Comparison of ENCODE assay signal across 10 mouse cellular contexts in genomic region chrX:7795016-7795415, GRCm38 (mm10). TPM values are rescaled to one million over a fixed set of nuclear protein-coding genes. Genes with fewer than 3 reads are reported as not detected.
DNase-seq lines count a peak whose midpoint lies in the region; ATAC-seq and TF ChIP-seq lines count a peak whose summit lies in the region.
"Had no signal": no experiment of that assay in that cellular context is flagged by ENCODE, and none has a peak within 500 bp of the region (broad histone marks: within the 10 kb centered on the region; RNA-seq: fewer than 3 reads in every experiment).

No protein-coding gene starts in this region.

- 0 out of 2 replicates have a peak, but pooled peaks cover 10% of the 10 kb centered on the region for H3K36me3 ChIP-seq in kidney, embryonic 16.5 days (ENCODE audit: insufficient read depth, low read length)
- H3K36me3 ChIP-seq in stomach, postnatal 0 days (ENCODE audit: control insufficient read depth, insufficient read depth, low read length), result no peaks in the 10 kb centered on the region
- peaks cover 16% of the 10 kb centered on the region; the same call in 1 of the 2 replicates for H3K36me3 ChIP-seq in midbrain, embryonic 14.5 days (ENCODE audit: control insufficient read depth, insufficient read depth, low read length)

- peak; percentile 69 for DNase-seq in kidney, postnatal 10 days
- peak; percentile 34 to 55 for DNase-seq in adrenal gland, postnatal 36 days
- DNase-seq in induced T-regulatory cell, adult 2 months (ENCODE audit: low read depth), result peak; percentile 40
- DNase-seq in stomach, postnatal 0 days (ENCODE audit: low spot score), result peak; percentile 40
- DNase-seq in left cerebral cortex, postnatal 25 days (ENCODE audit: low spot score in 2 of 2), result no peak
- no peak for DNase-seq in left cerebral cortex, adult 8-10 months (ENCODE audit: low spot score in 2 of 2)
- DNase-seq in midbrain, embryonic 14.5 days, result no peak
- DNase-seq: right cerebral cortex, postnatal 4 days had no signal

- H3K27ac ChIP-seq in kidney, embryonic 16.5 days (ENCODE audit: low read length), result no peak overlapping the region
- no peak overlapping the region for H3K27ac ChIP-seq in stomach, postnatal 0 days (replicated peaks)
- H3K27ac ChIP-seq in midbrain, embryonic 14.5 days (replicated peaks; ENCODE audit: low read depth, low read length), result no peak overlapping the region
- H3K27ac ChIP-seq: liver, embryonic 14.5 days had no signal

- no peak overlapping the region for H3K4me3 ChIP-seq in kidney, embryonic 16.5 days (ENCODE audit: low read length)
- no peak overlapping the region for H3K4me3 ChIP-seq in stomach, postnatal 0 days (ENCODE audit: low read depth, low read length)
- no peak overlapping the region for H3K4me3 ChIP-seq in midbrain, embryonic 14.5 days (replicated peaks; ENCODE audit: low read depth, low read length)

- intact Hi-C loops in left cerebral cortex, postnatal 25 days (cut with DNase I), result no loop called here

- H3K4me1 ChIP-seq in kidney, embryonic 16.5 days (ENCODE audit: insufficient read depth, low read length), result no peaks in the 10 kb centered on the region
- no peaks in the 10 kb centered on the region for H3K4me1 ChIP-seq in stomach, postnatal 0 days (replicated peaks; ENCODE audit: control insufficient read depth, insufficient read depth)
- peaks cover 7% of the 10 kb centered on the region; the same call in 1 of the 2 replicates for H3K4me1 ChIP-seq in midbrain, embryonic 14.5 days (ENCODE audit: control insufficient read depth, insufficient read depth, low read length)

- no peaks in the 10 kb centered on the region for H3K9me3 ChIP-seq in kidney, embryonic 16.5 days (ENCODE audit: low read length)
- H3K9me3 ChIP-seq in stomach, postnatal 0 days (ENCODE audit: control insufficient read depth, low read length), result no peaks in the 10 kb centered on the region
- H3K9me3 ChIP-seq in midbrain, embryonic 14.5 days (ENCODE audit: control insufficient read depth, low read length), result no peaks in the 10 kb centered on the region

- no peak overlapping the region for H3K4me2 ChIP-seq in kidney, embryonic 16.5 days (replicated peaks; ENCODE audit: low read depth, low read length)
- no peak overlapping the region for H3K4me2 ChIP-seq in stomach, postnatal 0 days (replicated peaks; ENCODE audit: low read depth)
- no peak overlapping the region for H3K4me2 ChIP-seq in midbrain, embryonic 14.5 days (ENCODE audit: low read length)

- H3K27me3 ChIP-seq in kidney, embryonic 16.5 days (ENCODE audit: insufficient read depth, low read length), result no peaks in the 10 kb centered on the region
- no peaks in the 10 kb centered on the region for H3K27me3 ChIP-seq in stomach, postnatal 0 days (ENCODE audit: control insufficient read depth, insufficient read depth, low read length)
- no peaks in the 10 kb centered on the region for H3K27me3 ChIP-seq in midbrain, embryonic 14.5 days (ENCODE audit: control insufficient read depth, insufficient read depth, low read length)

- TF ChIP-seq CTCF in stomach, postnatal 0 days (IDR thresholded peaks at IDR 0.05; ENCODE audit: low read depth), result no peak

- no peak overlapping the region for H3K9ac ChIP-seq in kidney, embryonic 16.5 days (replicated peaks; ENCODE audit: low read length)
- H3K9ac ChIP-seq in stomach, postnatal 0 days (ENCODE audit: low read length), result no peak overlapping the region
- no peak overlapping the region for H3K9ac ChIP-seq in midbrain, embryonic 14.5 days (replicated peaks; ENCODE audit: low read length)
- H3K9ac ChIP-seq: liver, embryonic 14.5 days had no signal

- WGBS in kidney, embryonic 16.5 days, result 27% methylated on average over 7 of the region's 7 CpGs
- 25% methylated on average over 7 of the region's 7 CpGs for WGBS in stomach, postnatal 0 days
- WGBS in midbrain, embryonic 14.5 days, result 40% methylated on average over 7 of the region's 7 CpGs

- no peak for TF ChIP-seq EP300 in stomach, postnatal 0 days (optimal IDR thresholded peaks at IDR 0.05)

- ATAC-seq in kidney, embryonic 16.5 days (ENCODE audit: low FRiP score, low TSS enrichment), result no peak
- no peak for ATAC-seq in stomach, postnatal 0 days (ENCODE audit: low FRiP score, low TSS enrichment)
- no peak for ATAC-seq in midbrain, embryonic 14.5 days (ENCODE audit: low FRiP score, low TSS enrichment)

RNA-seq across cellular contexts. Expression of gene Gripap1, which starts 5.5 kb away (rescaled TPM):
- 47.5 and 57.0 TPM in 2 replicates for polyA plus RNA-seq in kidney, embryonic 16.5 days (2015; fragmentation: Nextera tagmentation; extraction: Ambion mirVana)
- total RNA-seq in adrenal gland, postnatal 36 days (2021), result 10 to 100 TPM; 41.0 to 50.8 TPM
- polyA plus RNA-seq in stomach, postnatal 0 days (2015; fragmentation: Nextera tagmentation; extraction: Ambion mirVana), result 20.0 and 20.9 TPM in 2 replicates
- 100 to 1,000 TPM in 1 of 2 experiments, 10 to 100 TPM in 1; 99.6 to 105 TPM for total RNA-seq in left cerebral cortex, postnatal 25 days (2021)
- 100 to 1,000 TPM; 106 to 111 (median 107) TPM for total RNA-seq in left cerebral cortex, adult 8-10 months (2022)
- polyA plus RNA-seq in midbrain, embryonic 14.5 days (2014; fragmentation: Nextera tagmentation; extraction: Ambion mirVana), result 56.0 and 56.6 TPM in 2 replicates

RNA-seq across cellular contexts. Expression of gene Kcnd1, which starts 27.1 kb away (rescaled TPM):
- 1.7 and 1.9 TPM in 2 replicates for polyA plus RNA-seq in kidney, embryonic 16.5 days (2015; fragmentation: Nextera tagmentation; extraction: Ambion mirVana)
- total RNA-seq in adrenal gland, postnatal 36 days (2021), result under 1 TPM; 0.49 to 0.89 TPM
- 0.42 and 0.92 TPM in 2 replicates for polyA plus RNA-seq in stomach, postnatal 0 days (2015; fragmentation: Nextera tagmentation; extraction: Ambion mirVana)
- total RNA-seq in left cerebral cortex, postnatal 25 days (2021), result 1 to 10 TPM; 7.0 to 8.9 TPM
- total RNA-seq in left cerebral cortex, adult 8-10 months (2022), result 10 to 100 TPM in 3 of 4 experiments, 1 to 10 TPM in 1; 7.6 to 10.9 (median 10.4) TPM
- polyA plus RNA-seq in midbrain, embryonic 14.5 days (2014; fragmentation: Nextera tagmentation; extraction: Ambion mirVana), result 1.7 and 2.3 TPM in 2 replicates

RNA-seq across cellular contexts. Expression of gene Tfe3, which starts 32.7 kb away (rescaled TPM):
- polyA plus RNA-seq in kidney, embryonic 16.5 days (2015; fragmentation: Nextera tagmentation; extraction: Ambion mirVana), result 30.9 and 31.4 TPM in 2 replicates
- 10 to 100 TPM; 44.5 to 48.7 TPM for total RNA-seq in adrenal gland, postnatal 36 days (2021)
- polyA plus RNA-seq in stomach, postnatal 0 days (2015; fragmentation: Nextera tagmentation; extraction: Ambion mirVana), result 17.3 and 18.2 TPM in 2 replicates
- 10 to 100 TPM; 29.9 to 36.0 TPM for total RNA-seq in left cerebral cortex, postnatal 25 days (2021)
- total RNA-seq in left cerebral cortex, adult 8-10 months (2022), result 10 to 100 TPM; 34.5 to 36.0 (median 35.1) TPM
- 21.7 and 21.8 TPM in 2 replicates for polyA plus RNA-seq in midbrain, embryonic 14.5 days (2014; fragmentation: Nextera tagmentation; extraction: Ambion mirVana)

RNA-seq across cellular contexts. Expression of gene Ccdc120, which starts 44.3 kb away (rescaled TPM):
- 17.4 and 19.6 TPM in 2 replicates for polyA plus RNA-seq in kidney, embryonic 16.5 days (2015; fragmentation: Nextera tagmentation; extraction: Ambion mirVana)
- 1 to 10 TPM; 2.2 to 4.0 TPM for total RNA-seq in adrenal gland, postnatal 36 days (2021)
- polyA plus RNA-seq in stomach, postnatal 0 days (2015; fragmentation: Nextera tagmentation; extraction: Ambion mirVana), result 21.5 and 23.0 TPM in 2 replicates
- 10 to 100 TPM; 19.5 to 22.1 TPM for total RNA-seq in left cerebral cortex, postnatal 25 days (2021)
- total RNA-seq in left cerebral cortex, adult 8-10 months (2022), result 10 to 100 TPM; 15.7 to 26.0 (median 17.6) TPM
- 72.2 and 73.0 TPM in 2 replicates for polyA plus RNA-seq in midbrain, embryonic 14.5 days (2014; fragmentation: Nextera tagmentation; extraction: Ambion mirVana)

RNA-seq across cellular contexts. Expression of gene Otud5, which starts 46.1 kb away (rescaled TPM):
- polyA plus RNA-seq in kidney, embryonic 16.5 days (2015; fragmentation: Nextera tagmentation; extraction: Ambion mirVana), result 37.5 and 39.1 TPM in 2 replicates
- 10 to 100 TPM; 59.0 to 63.3 TPM for total RNA-seq in adrenal gland, postnatal 36 days (2021)
- polyA plus RNA-seq in stomach, postnatal 0 days (2015; fragmentation: Nextera tagmentation; extraction: Ambion mirVana), result 21.2 and 22.0 TPM in 2 replicates
- 10 to 100 TPM; 74.8 to 83.2 TPM for total RNA-seq in left cerebral cortex, postnatal 25 days (2021)
- total RNA-seq in left cerebral cortex, adult 8-10 months (2022), result 10 to 100 TPM; 76.2 to 84.7 (median 78.7) TPM
- 32.3 and 38.0 TPM in 2 replicates for polyA plus RNA-seq in midbrain, embryonic 14.5 days (2014; fragmentation: Nextera tagmentation; extraction: Ambion mirVana)

Comparison
In these comparisons a context has a peak if more than half of its experiments do, and no peak if none do; other contexts are left out.
1. DNase-seq: peak in kidney, postnatal 10 days (single experiment), adrenal gland, postnatal 36 days (2 of 2), induced T-regulatory cell, adult 2 months (single experiment) and stomach, postnatal 0 days (single experiment); none in left cerebral cortex, postnatal 25 days (0 of 2), left cerebral cortex, adult 8-10 months (0 of 2) and midbrain, embryonic 14.5 days (single experiment).
2. RNA of gene Kcnd1, which starts 27.1 kb away (total RNA-seq): 7.6 to 10.9 TPM in left cerebral cortex, adult 8-10 months and 7.0 to 8.9 TPM in left cerebral cortex, postnatal 25 days; 0.49 to 0.89 TPM in adrenal gland, postnatal 36 days; every median in the first group is over 4 times any median in the second.